Mouse (Mus musculus) midbrain, embryonic 14.5 days (tissue): Measurements from ENCODE around the gene Gm43191. TPM values are rescaled to one million over a fixed set of nuclear protein-coding genes. Genes with fewer than 3 reads are reported as not detected.

Source experiments
- ATAC-seq: fragments of 200-750 bp; cut with Nextera tagmentation; 2 replicates; pipeline ENCODE4 v1.8.0; 2017; ENCODE audit warnings: moderate number of reproducible peaks, moderate library complexity; ENCODE audit not compliant: low FRiP score, low TSS enrichment
- DNase-seq: peaks from one replicate; pipeline ENCODE4 v3.0.0-alpha.2; 2015
- H3K27ac ChIP-seq: fragments of 300-500 bp; sonication (generic); replicated peaks from 2 replicates; pipeline ENCODE4 v1.5.1; 2014; ENCODE audit warnings: mild to moderate bottlenecking, low read depth, low read length, moderate library complexity
- H3K27me3 ChIP-seq: fragments of 300-500 bp; sonication (generic); 2 replicates; pipeline ENCODE4 v1.6.1; 2014; ENCODE audit warnings: low read length, control low read depth, mixed read lengths; ENCODE audit not compliant: control insufficient read depth, insufficient read depth
- H3K36me3 ChIP-seq: fragments of 300-500 bp; sonication (generic); 2 replicates; pipeline ENCODE4 v1.6.1; 2014; ENCODE audit warnings: low read length, control low read depth; ENCODE audit not compliant: control insufficient read depth, insufficient read depth
- H3K4me1 ChIP-seq: fragments of 300-500 bp; sonication (generic); 2 replicates; pipeline ENCODE4 v1.6.1; 2014; ENCODE audit warnings: mild to moderate bottlenecking, antibody characterized with exemption, low read length, control low read depth; ENCODE audit not compliant: control insufficient read depth, insufficient read depth
- H3K4me2 ChIP-seq: fragments of 300-500 bp; sonication (generic); 2 replicates; pipeline ENCODE4 v1.6.1; 2014; ENCODE audit warnings: mild to moderate bottlenecking, low read length, moderate library complexity
- H3K4me3 ChIP-seq: fragments of 300-500 bp; sonication (generic); replicated peaks from 2 replicates; pipeline ENCODE4 v1.5.1; 2014; ENCODE audit warnings: low read depth, low read length
- H3K9ac ChIP-seq: fragments of 300-500 bp; sonication (generic); replicated peaks from 2 replicates; pipeline ENCODE4 v1.6.1; 2014; ENCODE audit warnings: mild to moderate bottlenecking, low read length, moderate library complexity
- H3K9me3 ChIP-seq: fragments of 300-500 bp; sonication (generic); 2 replicates; pipeline ENCODE4 v1.6.1; 2016; ENCODE audit warnings: low read length, control low read depth, mixed read lengths; ENCODE audit not compliant: control insufficient read depth
- WGBS: fragments of 180-500 bp; shearing (Covaris S2); extraction: QIAGEN DNeasy Blood & Tissue Kit; methylation state at CpG from one replicate; pipeline ENCODE4 v1.1.7; 2014; 5-methylcytosine and 5-hydroxymethylcytosine counted together
- polyA plus RNA-seq: library from polyadenylated mRNA; unstranded; fragments of >200 nt; fragmentation: Nextera tagmentation; extraction: Ambion mirVana; gene quantifications from 2 replicates; pipeline ENCODE4 v1.2.1, GENCODE M21; 2014

Gm43191 gene
- polyA plus RNA-seq, 1 experiment from 2014 or later: not detected

- H3K36me3 ChIP-seq: peaks cover 88% of the 10 kb centered on the region
- WGBS: 95% methylated on average over 6 of the region's 6 CpGs
These were observed 39.2 kb downstream of the Gm43191 start for GRCm38 (mm10) chr3:116641811-116642371.

GRCm38 (mm10) chr3:116640024-116640423 is 41.0 kb downstream of the Gm43191 start:
- Histone ChIP-seq H3K4me2 (no peak overlapping the region), H3K9ac (no peak overlapping the region), H3K9me3 (no peaks in the 10 kb centered on the region), H3K27me3 (no peaks in the 10 kb centered on the region), H3K4me3 (no peak overlapping the region), H3K4me1 (no peaks in the 10 kb centered on the region), H3K27ac (no peak overlapping the region), H3K36me3 (peaks cover 88% of the 10 kb centered on the region)
- WGBS: 86% methylated on average over 1 of the region's 1 CpGs
- ATAC-seq (no peak), DNase-seq (no peak)

More at GRCm38 (mm10) chr3:116641811-116642371, 39.2 kb downstream of the Gm43191 start:
- Histone ChIP-seq H3K4me1 (no peaks in the 10 kb centered on the region), H3K27ac (no peak overlapping the region), H3K9ac (no peak overlapping the region), H3K4me2 (no peak overlapping the region), H3K27me3 (no peaks in the 10 kb centered on the region), H3K9me3 (no peaks in the 10 kb centered on the region), H3K4me3 (no peak overlapping the region)
- ATAC-seq: no peak
- DNase-seq: no peak

GRCm38 (mm10) chr3:116638572-116638971 is 42.5 kb downstream of the Gm43191 start:
- Histone ChIP-seq H3K9me3 (no peaks in the 10 kb centered on the region), H3K27ac (no peak overlapping the region), H3K4me2 (no peak overlapping the region), H3K36me3 (peaks cover 93% of the 10 kb centered on the region), H3K9ac (no peak overlapping the region), H3K4me3 (no peak overlapping the region), H3K27me3 (no peaks in the 10 kb centered on the region), H3K4me1 (no peaks in the 10 kb centered on the region)
- no peak for ATAC-seq
- WGBS: 95% methylated on average over 7 of the region's 7 CpGs
- no peak for DNase-seq

- Histone ChIP-seq H3K27ac (no peak overlapping the region), H3K4me2 (no peak overlapping the region), H3K27me3 (no peaks in the 10 kb centered on the region), H3K9me3 (no peaks in the 10 kb centered on the region), H3K36me3 (peaks cover 93% of the 10 kb centered on the region), H3K4me1 (no peaks in the 10 kb centered on the region), H3K4me3 (no peak overlapping the region), H3K9ac (no peak overlapping the region)
- DNase-seq (no peak), ATAC-seq (no peak)
- 94% methylated on average over 9 of the region's 9 CpGs for WGBS
These were observed 43.2 kb downstream of the Gm43191 start for GRCm38 (mm10) chr3:116637693-116638476.

- no peak for DNase-seq
- H3K9me3 ChIP-seq: no peaks in the 10 kb centered on the region
- peaks cover 90% of the 10 kb centered on the region for H3K36me3 ChIP-seq
- no peak overlapping the region for H3K27ac ChIP-seq
- no peaks in the 10 kb centered on the region for H3K4me1 ChIP-seq
- WGBS: 73% methylated on average over 5 of the region's 5 CpGs
- H3K27me3 ChIP-seq: no peaks in the 10 kb centered on the region
- H3K4me2 ChIP-seq: no peak overlapping the region
- H3K9ac ChIP-seq: no peak overlapping the region
- ATAC-seq: no peak
- no peak overlapping the region for H3K4me3 ChIP-seq
These were observed 45.3 kb downstream of the Gm43191 start for GRCm38 (mm10) chr3:116635799-116636198.

DNA sequence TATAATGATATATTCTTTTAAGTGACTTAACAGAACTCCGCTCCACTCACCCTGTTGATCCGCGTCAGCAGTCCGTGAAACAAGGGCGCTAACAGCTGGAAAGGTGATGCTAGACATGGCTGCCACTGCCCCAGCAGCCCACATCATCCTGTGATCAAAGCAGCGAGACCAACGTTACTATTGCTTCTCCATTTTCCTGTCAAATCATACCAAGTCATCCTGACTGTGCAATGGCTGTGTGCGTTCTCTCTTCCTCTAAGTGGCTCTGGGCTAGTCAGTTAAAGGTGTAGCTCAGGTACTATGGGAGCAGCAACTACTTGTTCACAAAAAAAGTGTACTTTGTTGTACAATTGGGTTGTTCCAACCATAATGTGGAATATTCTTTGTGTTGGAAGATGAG is 46.2 kb downstream of the Gm43191 start:
- Histone ChIP-seq H3K4me1 (no peaks in the 10 kb centered on the region), H3K27ac (no peak overlapping the region), H3K4me2 (no peak overlapping the region), H3K36me3 (peaks cover 84% of the 10 kb centered on the region), H3K4me3 (no peak overlapping the region), H3K27me3 (no peaks in the 10 kb centered on the region), H3K9ac (no peak overlapping the region), H3K9me3 (no peaks in the 10 kb centered on the region)
- ATAC-seq (no peak), DNase-seq (no peak)
- WGBS: 94% methylated on average over 8 of the region's 8 CpGs

- 96% methylated on average over 3 of the region's 3 CpGs for WGBS
- Histone ChIP-seq H3K36me3 (peaks cover 77% of the 10 kb centered on the region), H3K9ac (no peak overlapping the region)
These were observed 47.0 kb downstream of the Gm43191 start for GRCm38 (mm10) chr3:116634091-116634490.

GRCm38 (mm10) chr3:116632971-116633370 is 48.1 kb downstream of the Gm43191 start:
- H3K9ac ChIP-seq: no peak overlapping the region
- DNase-seq (no peak), ATAC-seq (no peak)
- H3K36me3 ChIP-seq: peaks cover 69% of the 10 kb centered on the region
- no peak overlapping the region for H3K4me3 ChIP-seq
- H3K4me1 ChIP-seq: no peaks in the 10 kb centered on the region
- 94% methylated on average over 3 of the region's 3 CpGs for WGBS
- no peaks in the 10 kb centered on the region for H3K9me3 ChIP-seq
- no peak overlapping the region for H3K4me2 ChIP-seq
- H3K27me3 ChIP-seq: no peaks in the 10 kb centered on the region
- no peak overlapping the region for H3K27ac ChIP-seq

More at GRCm38 (mm10) chr3:116634091-116634490, 47.0 kb downstream of the Gm43191 start:
- H3K27me3 ChIP-seq: no peaks in the 10 kb centered on the region
- H3K4me3 ChIP-seq: no peak overlapping the region
- no peak overlapping the region for H3K27ac ChIP-seq
- no peak overlapping the region for H3K4me2 ChIP-seq
- ATAC-seq: no peak
- no peak for DNase-seq
- H3K9me3 ChIP-seq: no peaks in the 10 kb centered on the region
- H3K4me1 ChIP-seq: no peaks in the 10 kb centered on the region

GRCm38 (mm10) chr3:116631459-116631858 is 49.6 kb downstream of the Gm43191 start:
- Histone ChIP-seq H3K9me3 (no peaks in the 10 kb centered on the region), H3K4me2 (no peak overlapping the region), H3K4me3 (no peak overlapping the region), H3K27me3 (no peaks in the 10 kb centered on the region), H3K36me3 (peaks cover 54% of the 10 kb centered on the region), H3K27ac (no peak overlapping the region), H3K9ac (no peak overlapping the region), H3K4me1 (no peaks in the 10 kb centered on the region)
- DNase-seq (no peak), ATAC-seq (no peak; the same call in 1 of the 2 replicates)
- 36% methylated on average over 1 of the region's 1 CpGs for WGBS
